Mouse (Mus musculus) G1E (cell line): ENCODE results near the gene Cdkl5. TPM values are rescaled to one million over a fixed set of nuclear protein-coding genes. Genes with fewer than 3 reads are reported as not detected.

Experiments used
- ATAC-seq: 2 replicates; pipeline ENCODE4 v1.8.0; 2016; ENCODE audit warnings: mild to moderate bottlenecking; ENCODE audit not compliant: insufficient number of reproducible peaks, poor library complexity, low FRiP score, severe bottlenecking; ENCODE audit errors: extremely low read depth
- DNase-seq: peaks from one replicate; pipeline ENCODE4 v3.0.0; 2012; ENCODE audit warnings: low spot score
- H3K27me3 ChIP-seq: 2 replicates; pipeline ENCODE4 v1.6.1; 2012; ENCODE audit warnings: mild to moderate bottlenecking, low read length, inconsistent platforms; ENCODE audit not compliant: insufficient read depth
- H3K36me3 ChIP-seq: replicated peaks from 2 replicates; pipeline ENCODE3; 2012; ENCODE audit warnings: mild to moderate bottlenecking, inconsistent platforms
- H3K4me1 ChIP-seq: 2 replicates; pipeline ENCODE4 v1.6.1; 2012; ENCODE audit warnings: low read depth, low read length, inconsistent platforms, mixed read lengths; ENCODE audit not compliant: insufficient read depth
- H3K4me3 ChIP-seq: 2 replicates; pipeline ENCODE4 v1.5.1; 2012; ENCODE audit warnings: low read depth, mild to moderate bottlenecking, inconsistent platforms, low read length, moderate library complexity, mixed read lengths
- H3K9me3 ChIP-seq: replicated peaks from 2 replicates; pipeline ENCODE4 v1.6.1; 2012; ENCODE audit warnings: inconsistent platforms
- CTCF ChIP-seq: IDR thresholded peaks from 2 replicates; pipeline ENCODE4 v1.5.1; 2012; ENCODE audit warnings: low read depth, low read length, inconsistent platforms, mixed read lengths
- GATA1 ChIP-seq: IDR thresholded peaks from 2 replicates; pipeline ENCODE4 v1.6.1; 2012; ENCODE audit warnings: borderline replicate concordance, low read length, inconsistent platforms, mixed read lengths
- GATA2 ChIP-seq: IDR thresholded peaks from 2 replicates; pipeline ENCODE4 v1.6.1; 2012; ENCODE audit warnings: low read depth, low read length, inconsistent platforms, borderline replicate concordance
- POLR2AphosphoS5 ChIP-seq: IDR thresholded peaks from 2 replicates; pipeline ENCODE4 v1.6.1; 2012; ENCODE audit warnings: low read depth, low read length, inconsistent platforms; ENCODE audit not compliant: insufficient replicate concordance
- TAL1 ChIP-seq: conservative IDR thresholded peaks from 2 replicates; pipeline ENCODE4 v1.6.1; 2012; ENCODE audit warnings: low read depth, low read length, inconsistent platforms, mixed read lengths
- polyA plus RNA-seq: library from polyadenylated mRNA; stranded (reverse); fragments of >175 nt; gene quantifications from 2 replicates; pipeline ENCODE4 v1.2.3, GENCODE M21; 2012
- total RNA-seq, 2 experiments: library from RNA; stranded (forward) in 1 of 2; stranded (reverse) in 1 of 2; fragments of 200-1000 nt in 1 of 2; fragments of >200 nt in 1 of 2; fragmentation: Nextera tagmentation in 1 of 2; gene quantifications; 2 replicates each; pipeline ENCODE4 v1.2.3; 2014 to 2017

Cdkl5 gene
- total and polyA plus RNA-seq, 3 experiments, result 0.01 to 2.5 (median 0.93) TPM

DNA sequence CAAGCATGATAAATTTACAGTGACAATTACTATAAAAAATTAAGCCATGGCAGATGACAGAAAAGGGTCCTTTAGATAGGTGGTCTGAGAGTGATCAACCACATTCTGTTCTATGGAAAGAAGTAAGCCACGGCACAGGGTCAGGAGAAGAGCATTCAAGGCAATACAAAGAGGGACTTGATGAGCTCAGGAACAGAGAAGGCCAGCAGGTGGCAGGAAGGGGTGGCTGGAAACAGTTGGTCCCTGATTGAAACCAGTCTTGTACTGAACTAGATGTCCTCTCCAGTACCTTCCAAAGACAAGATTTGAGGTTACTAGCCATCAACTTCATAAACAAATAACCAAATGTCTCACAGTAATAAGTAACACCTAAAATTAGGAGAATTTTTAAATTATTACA, 59.0 kb downstream of the Cdkl5 start:
- no peak for DNase-seq
- Histone ChIP-seq H3K27me3 (no peaks in the 10 kb centered on the region), H3K36me3 (no peaks in the 10 kb centered on the region), H3K9me3 (no peaks in the 10 kb centered on the region), H3K4me3 (no peak overlapping the region), H3K4me1 (no peaks in the 10 kb centered on the region)
- no peak for ATAC-seq
- no peak for TF ChIP-seq GATA1
- no peak for TF ChIP-seq GATA2
- TF ChIP-seq CTCF, result no peak
- no peak for TF ChIP-seq TAL1

GRCm38 (mm10) chrX:160930656-160931055, 63.8 kb downstream of the Cdkl5 start:
- no peak for ATAC-seq

GRCm38 (mm10) chrX:160928870-160929269, 65.6 kb downstream of the Cdkl5 start:
- TF ChIP-seq CTCF (no peak), GATA1 (no peak), GATA2 (no peak), POLR2AphosphoS5 (no peak), TAL1 (no peak)
- Histone ChIP-seq H3K36me3 (no peaks in the 10 kb centered on the region), H3K27me3 (no peaks in the 10 kb centered on the region), H3K4me3 (no peak overlapping the region), H3K4me1 (no peaks in the 10 kb centered on the region), H3K9me3 (no peaks in the 10 kb centered on the region)
- ATAC-seq, result no peak
- no peak for DNase-seq

More at GRCm38 (mm10) chrX:160930656-160931055, 63.8 kb downstream of the Cdkl5 start:
- Histone ChIP-seq H3K4me3 (no peak overlapping the region), H3K4me1 (no peaks in the 10 kb centered on the region), H3K27me3 (no peaks in the 10 kb centered on the region), H3K9me3 (no peaks in the 10 kb centered on the region), H3K36me3 (no peaks in the 10 kb centered on the region)
- TF ChIP-seq TAL1, result no peak
- TF ChIP-seq GATA2, result no peak
- no peak for DNase-seq

DNA sequence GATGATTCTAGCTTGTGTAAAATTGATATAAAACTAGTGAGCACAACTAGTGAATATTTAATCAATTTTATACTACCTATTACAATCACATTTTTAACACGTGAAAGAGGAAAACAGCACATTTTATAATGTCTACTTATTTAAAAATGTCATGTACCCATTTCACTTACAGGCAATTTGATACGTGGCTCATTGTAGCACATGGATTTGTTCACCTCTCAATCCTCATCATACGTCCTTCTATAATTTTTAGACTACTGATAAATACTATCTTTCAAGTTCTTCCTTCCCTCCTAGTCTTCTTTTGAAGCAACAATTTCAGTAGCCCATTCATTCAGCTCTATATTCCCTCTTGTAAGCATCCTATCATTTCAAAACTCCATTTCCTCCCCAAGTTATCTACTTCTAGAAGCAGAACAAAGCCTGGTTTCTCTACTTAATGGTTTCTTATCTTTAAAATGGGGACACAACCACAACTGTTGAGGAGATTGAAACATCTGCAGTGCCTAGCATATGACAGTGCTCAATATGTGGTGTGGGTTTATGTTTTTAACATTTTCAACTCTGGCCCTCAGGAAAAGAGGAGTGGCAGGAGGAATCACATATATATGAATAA, 75.4 kb downstream of the Cdkl5 start:
- Histone ChIP-seq H3K4me1 (no peaks in the 10 kb centered on the region), H3K36me3 (no peaks in the 10 kb centered on the region), H3K27me3 (no peaks in the 10 kb centered on the region), H3K4me3 (no peak overlapping the region), H3K9me3 (no peaks in the 10 kb centered on the region)
- TF ChIP-seq TAL1 (no peak), POLR2AphosphoS5 (no peak), CTCF (no peak), GATA2 (no peak), GATA1 (no peak)
- ATAC-seq (no peak), DNase-seq (no peak)

DNA sequence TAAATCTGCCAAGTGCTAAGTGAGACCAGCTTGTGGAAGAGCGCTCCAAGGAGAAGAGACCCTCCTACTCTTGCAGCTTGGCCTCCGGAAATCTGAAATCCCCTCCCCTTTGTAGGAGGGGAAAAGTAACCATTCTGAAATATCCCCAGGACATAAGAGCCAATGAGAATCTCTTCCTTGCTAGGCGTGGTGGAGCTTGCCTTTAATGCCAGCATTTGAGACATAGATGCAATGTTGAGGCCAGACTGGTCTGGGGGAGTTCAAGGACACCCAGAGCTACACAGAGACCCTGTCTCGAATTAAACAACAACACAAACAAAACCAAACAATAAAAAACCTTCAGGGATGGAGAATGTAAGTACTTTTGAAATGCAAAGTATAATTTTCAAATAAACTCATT, 87.6 kb downstream of the Cdkl5 start, which contains the start of gene Gja6:
Gja6 (minus strand) TSS at position 101 of the 400 bp plus-strand sequence.
- no peak within 1 kb of the TSS for H3K4me3 ChIP-seq
- no peaks in the 10 kb centered on the region for H3K4me1 ChIP-seq
- TF ChIP-seq CTCF, result no peak
- TF ChIP-seq GATA1, result no peak
- no peak for TF ChIP-seq POLR2AphosphoS5
- TF ChIP-seq TAL1, result no peak
- no peak for TF ChIP-seq GATA2
- H3K27me3 ChIP-seq, result no peaks in the 10 kb centered on the region
- ATAC-seq (no peak), DNase-seq (no peak)
- no peaks in the 10 kb centered on the region for H3K9me3 ChIP-seq
- H3K36me3 ChIP-seq, result no peaks in the 10 kb centered on the region

DNA sequence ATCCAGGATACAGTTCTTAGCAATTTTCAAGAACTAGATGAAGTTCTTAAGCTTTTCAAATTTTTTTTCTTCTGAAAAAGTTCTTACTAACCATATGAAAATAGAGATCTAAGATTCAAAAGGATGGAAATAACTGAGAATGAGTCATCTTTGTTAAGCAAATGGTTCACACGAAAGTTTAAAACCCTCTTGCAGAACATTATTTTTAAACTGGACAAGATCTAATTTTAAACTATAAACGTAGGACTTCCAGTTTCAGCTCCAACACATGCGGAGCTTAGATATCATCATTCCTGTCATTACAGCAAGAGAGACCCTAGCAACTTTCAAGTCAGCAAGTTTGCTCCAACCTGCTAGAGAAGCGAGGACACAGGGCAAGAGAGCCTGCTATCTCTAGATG, 88.0 kb downstream of the Cdkl5 start:
- Histone ChIP-seq H3K9me3 (no peaks in the 10 kb centered on the region), H3K36me3 (no peaks in the 10 kb centered on the region), H3K4me1 (no peaks in the 10 kb centered on the region), H3K4me3 (no peak overlapping the region), H3K27me3 (no peaks in the 10 kb centered on the region)
- no peak for DNase-seq
- no peak for ATAC-seq
- TF ChIP-seq TAL1 (no peak), POLR2AphosphoS5 (no peak)

DNA sequence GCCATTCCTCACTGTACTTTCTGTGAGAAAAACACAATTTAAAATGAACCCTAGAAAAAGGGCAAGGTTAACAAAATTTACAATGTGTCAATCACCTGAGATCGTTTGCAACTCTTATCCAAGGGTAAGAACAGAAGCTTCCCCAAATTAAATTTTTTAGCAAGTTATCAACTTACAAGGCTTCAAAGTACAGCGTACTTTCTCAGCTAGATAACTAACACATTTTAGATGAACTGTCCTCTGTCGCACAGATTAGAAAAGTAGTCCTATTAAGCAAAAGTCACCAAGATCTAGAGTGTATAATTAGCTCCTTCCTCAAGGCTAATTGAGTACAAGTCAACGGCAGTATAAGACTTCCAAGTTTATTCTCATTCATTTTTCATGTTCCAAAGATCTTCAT, 88.6 kb downstream of the Cdkl5 start:
- Histone ChIP-seq H3K36me3 (no peaks in the 10 kb centered on the region), H3K27me3 (no peaks in the 10 kb centered on the region), H3K9me3 (no peaks in the 10 kb centered on the region), H3K4me1 (no peaks in the 10 kb centered on the region), H3K4me3 (no peak overlapping the region)
- no peak for TF ChIP-seq POLR2AphosphoS5
- TF ChIP-seq CTCF, result no peak
- no peak for TF ChIP-seq GATA2
- no peak for TF ChIP-seq TAL1
- TF ChIP-seq GATA1, result no peak
- DNase-seq (no peak), ATAC-seq (no peak)
